Mouse (Mus musculus): ENCODE data around the gene Pabpc1l.

Gene Pabpc1l

GRCm38 (mm10) chr2:164025150-164025549 lies at the start of gene Pabpc1l:
Gene Pabpc1l, plus strand, starts transcription at chr2:164025450.
- DNase-seq: no peak

- DNase-seq: no peak
These were observed 48.8 kb upstream of the Pabpc1l start for GRCm38 (mm10) chr2:163976448-163976847.

- DNase-seq: no peak
These were observed 38.0 kb upstream of the Pabpc1l start for GRCm38 (mm10) chr2:163987233-163987632.

GRCm38 (mm10) chr2:163992871-163993270 lies 32.4 kb upstream of the Pabpc1l start:
- no peak for DNase-seq

GRCm38 (mm10) chr2:163994654-163994976 lies 30.6 kb upstream of the Pabpc1l start, which contains the start of gene Ywhab:
Gene Ywhab, plus strand, starts transcription at chr2:163994960.
- no peak for DNase-seq

GRCm38 (mm10) chr2:163994977-163995862 lies 30.0 kb upstream of the Pabpc1l start:
- peak; percentile 95 for DNase-seq

GRCm38 (mm10) chr2:163996275-163996674 lies 29.0 kb upstream of the Pabpc1l start:
- no peak for DNase-seq

- no peak for DNase-seq
These were observed 28.4 kb upstream of the Pabpc1l start for GRCm38 (mm10) chr2:163996899-163997298.

GRCm38 (mm10) chr2:163998981-163999380 lies 26.3 kb upstream of the Pabpc1l start:
- DNase-seq: no peak

- no peak for DNase-seq
These were observed 22.6 kb upstream of the Pabpc1l start for GRCm38 (mm10) chr2:164002637-164003036.

GRCm38 (mm10) chr2:164004503-164004902 lies 20.7 kb upstream of the Pabpc1l start:
- DNase-seq: no peak

- DNase-seq: no peak
These were observed 18.3 kb upstream of the Pabpc1l start for GRCm38 (mm10) chr2:164006932-164007331.

- DNase-seq: no peak
These were observed 17.7 kb upstream of the Pabpc1l start for GRCm38 (mm10) chr2:164007547-164007946.

- DNase-seq: no peak
These were observed 17.2 kb upstream of the Pabpc1l start for GRCm38 (mm10) chr2:164007987-164008545.

GRCm38 (mm10) chr2:164009227-164009626 lies 16.0 kb upstream of the Pabpc1l start:
- DNase-seq: no peak

- no peak for DNase-seq
These were observed 14.8 kb upstream of the Pabpc1l start for GRCm38 (mm10) chr2:164010496-164010895.

GRCm38 (mm10) chr2:164010944-164011343 lies 14.3 kb upstream of the Pabpc1l start:
- DNase-seq: no peak

- no peak for DNase-seq
These were observed 9.9 kb upstream of the Pabpc1l start for GRCm38 (mm10) chr2:164015304-164015703.

- DNase-seq: no peak
These were observed 6.3 kb upstream of the Pabpc1l start for GRCm38 (mm10) chr2:164018910-164019309.

- no peak for DNase-seq
These were observed 5.3 kb upstream of the Pabpc1l start for GRCm38 (mm10) chr2:164019943-164020342.

GRCm38 (mm10) chr2:164022104-164022503 lies 3.1 kb upstream of the Pabpc1l start:
- DNase-seq: no peak

- DNase-seq: no peak
These were observed 5.9 kb downstream of the Pabpc1l start for GRCm38 (mm10) chr2:164031147-164031546.

GRCm38 (mm10) chr2:164032973-164033372 lies 7.7 kb downstream of the Pabpc1l start:
- no peak for DNase-seq

- peak; percentile 16 for DNase-seq
These were observed 11.3 kb downstream of the Pabpc1l start for GRCm38 (mm10) chr2:164036520-164037019.

All from liver (tissue).